Mouse (Mus musculus): Measurements from ENCODE around the gene Tctex1d1. TPM values are rescaled to one million over a fixed set of nuclear protein-coding genes. Genes with fewer than 3 reads are reported as not detected.

Tctex1d1 gene
- polyA plus RNA-seq, 1 experiment = not detected

- TF ChIP-seq TAL1 (IDR thresholded peaks at IDR 0.05; ENCODE audit: low read length) (no peak), GATA1 (IDR thresholded peaks at IDR 0.05; ENCODE audit: low read length) (no peak)
- H3K4me1 ChIP-seq (ENCODE audit: control insufficient read depth) = no peaks in the 10 kb centered on the region
- no peaks in the 10 kb centered on the region for H3K27me3 ChIP-seq (ENCODE audit: control insufficient read depth)
- no peaks in the 10 kb centered on the region for H3K36me3 ChIP-seq (ENCODE audit: control insufficient read depth)
- H3K9me3 ChIP-seq (ENCODE audit: control insufficient read depth, low read length) = no peaks in the 10 kb centered on the region
- H3K4me3 ChIP-seq (replicated peaks) = no peak overlapping the region
These were observed 60.9 kb downstream of the Tctex1d1 start for GRCm38 (mm10) chr4:103039103-103039837.

- Histone ChIP-seq H3K36me3 (ENCODE audit: control insufficient read depth) (no peaks in the 10 kb centered on the region), H3K4me1 (ENCODE audit: control insufficient read depth) (no peaks in the 10 kb centered on the region), H3K27me3 (ENCODE audit: control insufficient read depth) (no peaks in the 10 kb centered on the region), H3K9me3 (ENCODE audit: control insufficient read depth, low read length) (no peaks in the 10 kb centered on the region), H3K4me3 (replicated peaks) (no peak overlapping the region)
- TF ChIP-seq GATA1 (IDR thresholded peaks at IDR 0.05; ENCODE audit: low read length) (no peak), TAL1 (IDR thresholded peaks at IDR 0.05; ENCODE audit: low read length) (no peak)
These were observed 61.4 kb downstream of the Tctex1d1 start for GRCm38 (mm10) chr4:103039838-103040191.

GRCm38 (mm10) chr4:103042997-103043396 is 64.6 kb downstream of the Tctex1d1 start:
- Histone ChIP-seq H3K4me1 (ENCODE audit: control insufficient read depth) (no peaks in the 10 kb centered on the region), H3K36me3 (ENCODE audit: control insufficient read depth) (no peaks in the 10 kb centered on the region), H3K4me3 (replicated peaks) (no peak overlapping the region), H3K9me3 (ENCODE audit: control insufficient read depth, low read length) (no peaks in the 10 kb centered on the region), H3K27me3 (ENCODE audit: control insufficient read depth) (no peaks in the 10 kb centered on the region)
- TF ChIP-seq GATA1 (IDR thresholded peaks at IDR 0.05; ENCODE audit: low read length) (no peak), TAL1 (IDR thresholded peaks at IDR 0.05; ENCODE audit: low read length) (no peak)

- no peak overlapping the region for H3K4me3 ChIP-seq (replicated peaks)
- TF ChIP-seq TAL1 (IDR thresholded peaks at IDR 0.05; ENCODE audit: low read length) = no peak
- no peak for TF ChIP-seq GATA1 (IDR thresholded peaks at IDR 0.05; ENCODE audit: low read length)
- no peaks in the 10 kb centered on the region for H3K4me1 ChIP-seq (ENCODE audit: control insufficient read depth)
- no peaks in the 10 kb centered on the region for H3K9me3 ChIP-seq (ENCODE audit: control insufficient read depth, low read length)
- H3K36me3 ChIP-seq (ENCODE audit: control insufficient read depth) = no peaks in the 10 kb centered on the region
- H3K27me3 ChIP-seq (ENCODE audit: control insufficient read depth) = no peaks in the 10 kb centered on the region
These were observed 69.6 kb downstream of the Tctex1d1 start for GRCm38 (mm10) chr4:103048046-103048445.

Other genes with a start within 250 kb of the Tctex1d1 start
- gene Sgip1, start 237.3 kb upstream of the Tctex1d1 start, polyA plus RNA-seq (2012) = 0.01 TPM in 1 of 2 replicates, not detected in the other
- gene Insl5, start 48.2 kb downstream of the Tctex1d1 start, polyA plus RNA-seq (2012) = not detected in 2 replicates
- gene Mier1, start 135.8 kb downstream of the Tctex1d1 start, polyA plus RNA-seq (2012) = 0.49 and 0.55 TPM in 2 replicates
- gene Wdr78, start 135.9 kb downstream of the Tctex1d1 start, polyA plus RNA-seq (2012) = 0.08 and 0.09 TPM in 2 replicates
- 0.20 and 0.28 TPM in 2 replicates for gene Slc35d1, start 236.6 kb downstream of the Tctex1d1 start, polyA plus RNA-seq (2012)